Mouse (Mus musculus) liver, adult 10 weeks (tissue): ENCODE measurements around the gene C1qtnf9. TPM values are rescaled to one million over a fixed set of nuclear protein-coding genes. Genes with fewer than 3 reads are reported as not detected.

Experiments used
- polyA plus RNA-seq: library from polyadenylated mRNA; stranded (reverse); fragments of 350-450 nt; fragmentation: Illumina TruSeq; extraction: RNeasy Lipid Tissue Mini Kit (QIAGEN cat#74804); gene quantifications from one replicate; pipeline ENCODE4 v1.2.3, GENCODE M21; 2014; ENCODE audit warnings: low read depth, low replicate concordance

Gene C1qtnf9
- 0.21 TPM for polyA plus RNA-seq

DNA sequence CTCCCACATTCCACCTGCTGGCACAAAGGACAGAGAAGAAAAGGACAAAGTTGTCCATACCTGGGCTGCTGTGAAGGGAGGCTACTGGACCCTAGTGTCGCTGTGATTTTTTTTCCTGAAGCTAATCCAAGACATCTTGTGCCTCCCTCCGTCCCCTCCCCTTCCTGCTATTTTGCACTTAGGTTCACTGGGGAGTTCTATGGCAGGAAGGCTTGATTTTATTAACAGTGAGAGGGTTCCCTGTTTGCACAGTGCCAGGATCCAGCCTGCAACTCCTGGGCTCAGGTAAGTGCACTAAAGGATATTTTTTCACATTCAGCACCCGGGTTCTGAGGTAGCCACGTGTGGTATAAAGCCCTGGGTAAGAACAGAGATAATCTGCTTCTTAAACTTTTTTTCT is at the start of gene C1qtnf9:
C1qtnf9 (plus strand) TSS at position 251 of the 400 bp plus-strand sequence.

GRCm38 (mm10) chr14:60784427-60785315 is 16.7 kb downstream of the C1qtnf9 start, which contains the start of gene Mipep:
TSS of gene Mipep (plus strand) at chr14:60784573.

Other genes starting within 250 kb of the C1qtnf9 start
- 7.9 TPM for gene Spata13, start 134.1 kb upstream of the C1qtnf9 start, polyA plus RNA-seq
- gene Mipep, start 16.4 kb downstream of the C1qtnf9 start, polyA plus RNA-seq: 30.9 TPM